Comparison of ENCODE assay signal across 8 mouse cellular contexts in genomic region chr4:135656094-135656589, GRCm38 (mm10). TPM values are rescaled to one million over a fixed set of nuclear protein-coding genes. Genes with fewer than 3 reads are reported as not detected.
DNase-seq lines count a peak whose midpoint lies in the region; ATAC-seq lines count a peak whose summit lies in the region.

No protein-coding gene starts in this region.

- H3K27me3 ChIP-seq in embryonic facial prominence, embryonic 13.5 days, result no peaks in the 10 kb centered on the region
- no peaks in the 10 kb centered on the region for H3K27me3 ChIP-seq in hindbrain, embryonic 14.5 days (ENCODE audit: control insufficient read depth, insufficient read depth, low read length)
- H3K27me3 ChIP-seq in liver, embryonic 15.5 days, result peaks cover 16% of the 10 kb centered on the region

- H3K4me3 ChIP-seq in embryonic facial prominence, embryonic 13.5 days, result no peak overlapping the region
- H3K4me3 ChIP-seq in hindbrain, embryonic 14.5 days (replicated peaks; ENCODE audit: low read length), result no peak overlapping the region
- H3K4me3 ChIP-seq in liver, embryonic 15.5 days (replicated peaks), result no peak overlapping the region

- peak; percentile 17; the same call in 1 of the 2 replicates for ATAC-seq in embryonic facial prominence, embryonic 13.5 days (ENCODE audit: insufficient number of reproducible peaks, insufficient read depth, low FRiP score, low TSS enrichment, low read depth)
- ATAC-seq in hindbrain, embryonic 14.5 days (ENCODE audit: low FRiP score), result no peak
- no peak for ATAC-seq in liver, embryonic 15.5 days (ENCODE audit: insufficient read depth)
- no peak for ATAC-seq in megakaryocyte-erythroid progenitor cell, adult 5-6 weeks (replicated peaks; ENCODE audit: low FRiP score, low TSS enrichment, poor library complexity, severe bottlenecking)

- H3K36me3 ChIP-seq in embryonic facial prominence, embryonic 13.5 days, result no peaks in the 10 kb centered on the region
- H3K36me3 ChIP-seq in hindbrain, embryonic 14.5 days (replicated peaks; ENCODE audit: control insufficient read depth, insufficient read depth), result no peaks in the 10 kb centered on the region
- no peaks in the 10 kb centered on the region for H3K36me3 ChIP-seq in liver, embryonic 15.5 days (replicated peaks)

- no peaks in the 10 kb centered on the region for H3K9me3 ChIP-seq in embryonic facial prominence, embryonic 13.5 days
- H3K9me3 ChIP-seq in hindbrain, embryonic 14.5 days (ENCODE audit: control insufficient read depth, low read length), result no peaks in the 10 kb centered on the region
- H3K9me3 ChIP-seq in liver, embryonic 15.5 days (replicated peaks), result no peaks in the 10 kb centered on the region

- peak overlapping the region; percentile 85 for H3K27ac ChIP-seq in embryonic facial prominence, embryonic 13.5 days
- 0 out of 2 replicates have a peak overlapping the region, but pooled peaks have one; percentile 11 for H3K27ac ChIP-seq in hindbrain, embryonic 14.5 days
- H3K27ac ChIP-seq in liver, embryonic 15.5 days (replicated peaks), result no peak overlapping the region

- peaks cover 74% of the 10 kb centered on the region for H3K4me1 ChIP-seq in embryonic facial prominence, embryonic 13.5 days
- peaks cover 13% of the 10 kb centered on the region for H3K4me1 ChIP-seq in hindbrain, embryonic 14.5 days (replicated peaks; ENCODE audit: control insufficient read depth, insufficient read depth, low read length)
- peaks cover 8% of the 10 kb centered on the region; the same call in 1 of the 2 replicates for H3K4me1 ChIP-seq in liver, embryonic 15.5 days (replicated peaks)

- H3K4me2 ChIP-seq in embryonic facial prominence, embryonic 13.5 days, result peak overlapping the region; percentile 34
- no peak overlapping the region for H3K4me2 ChIP-seq in hindbrain, embryonic 14.5 days (replicated peaks)
- H3K4me2 ChIP-seq in liver, embryonic 15.5 days, result peak overlapping the region; percentile 33

- DNase-seq in adipocyte (ENCODE audit: low spot score), result peak; percentile 38
- DNase-seq in hindbrain, embryonic 14.5 days (ENCODE audit: low spot score), result peak; percentile 37
- no peak for DNase-seq in layer of hippocampus, postnatal 36 days
- DNase-seq in urinary bladder, postnatal 25 days (ENCODE audit: low spot score), result no peak
- DNase-seq in thymus, adult 18-20 months, result no peak

- WGBS in embryonic facial prominence, embryonic 13.5 days, result 22% methylated on average over 10 of the region's 10 CpGs
- WGBS in hindbrain, embryonic 14.5 days, result 27% methylated on average over 10 of the region's 10 CpGs
- 39% methylated on average over 10 of the region's 10 CpGs for WGBS in liver, embryonic 15.5 days (ENCODE audit: insufficient replicate concordance)

- peak overlapping the region; percentile 41; the same call in 1 of the 2 replicates for H3K9ac ChIP-seq in embryonic facial prominence, embryonic 13.5 days
- no peak overlapping the region for H3K9ac ChIP-seq in hindbrain, embryonic 14.5 days
- no peak overlapping the region for H3K9ac ChIP-seq in liver, embryonic 15.5 days

RNA-seq across cellular contexts. Expression of gene Ifnlr1, which starts 29.9 kb away (rescaled TPM):
- polyA plus RNA-seq in embryonic facial prominence, embryonic 13.5 days (2015; fragmentation: Nextera tagmentation; extraction: Ambion mirVana), result 1.8 TPM in 2 replicates
- 0.25 and 0.54 TPM in 2 replicates for polyA plus RNA-seq in hindbrain, embryonic 14.5 days (2014; fragmentation: Nextera tagmentation; extraction: Ambion mirVana)
- 0.18 and 0.30 TPM in 2 replicates for polyA plus RNA-seq in liver, embryonic 15.5 days (2015; fragmentation: Nextera tagmentation; extraction: Ambion mirVana)
- total RNA-seq in layer of hippocampus, postnatal 36 days (2021), result under 1 TPM; 0.08 to 0.10 TPM
- 0.28 and 1.6 TPM in 2 replicates for total RNA-seq in megakaryocyte-erythroid progenitor cell, adult 5-6 weeks (2014; fragmentation: Nextera tagmentation)
- 0.15 and 0.28 TPM in 2 replicates for total RNA-seq in megakaryocyte-erythroid progenitor cell, adult 5-6 weeks (2017)

Comparison
In these comparisons a context has a peak if more than half of its experiments do, and no peak if none do; other contexts are left out.
1. DNase-seq: peak in adipocyte (single experiment) and hindbrain, embryonic 14.5 days (single experiment); none in layer of hippocampus, postnatal 36 days (0 of 2), urinary bladder, postnatal 25 days (single experiment) and thymus, adult 18-20 months (0 of 2).